Mouse (Mus musculus) midbrain, postnatal 0 days (tissue): ENCODE measurements around the gene Il11ra1. TPM values are rescaled to one million over a fixed set of nuclear protein-coding genes. Genes with fewer than 3 reads are reported as not detected.
A peak's percentile ranks its signal among the peaks of the same experiment; 100 is the strongest.

Source experiments
- ATAC-seq: fragments of 200-750 bp; cut with Nextera tagmentation; 2 replicates; pipeline ENCODE4 v1.8.0; 2017; ENCODE audit warnings: moderate number of reproducible peaks, mild to moderate bottlenecking, moderate TSS enrichment, moderate library complexity; ENCODE audit not compliant: low FRiP score
- DNase-seq: peaks from one replicate; pipeline ENCODE4 v3.0.0-alpha.2; 2015; ENCODE audit warnings: low spot score
- H3K27ac ChIP-seq: fragments of 300-500 bp; sonication (generic); 2 replicates; pipeline ENCODE4 v1.5.1; 2014; ENCODE audit warnings: low read depth, mild to moderate bottlenecking, low read length, mixed read lengths
- H3K27me3 ChIP-seq: fragments of 300-500 bp; sonication (generic); 2 replicates; pipeline ENCODE4 v1.6.1; 2014; ENCODE audit warnings: low read length, control low read depth, mixed read lengths; ENCODE audit not compliant: insufficient read depth
- H3K36me3 ChIP-seq: fragments of 300-500 bp; sonication (generic); 2 replicates; pipeline ENCODE4 v1.6.1; 2014; ENCODE audit warnings: low read length, control low read depth, mixed read lengths; ENCODE audit not compliant: insufficient read depth
- H3K4me1 ChIP-seq: fragments of 300-500 bp; sonication (generic); 2 replicates; pipeline ENCODE4 v1.6.1; 2014; ENCODE audit warnings: mild to moderate bottlenecking, control low read depth, antibody characterized with exemption, low read length, mixed read lengths; ENCODE audit not compliant: insufficient read depth
- H3K4me2 ChIP-seq: fragments of 300-500 bp; sonication (generic); 2 replicates; pipeline ENCODE4 v1.6.1; 2014; ENCODE audit warnings: low read depth, mild to moderate bottlenecking, low read length, mixed read lengths; ENCODE audit not compliant: poor library complexity, severe bottlenecking
- H3K4me3 ChIP-seq: fragments of 300-500 bp; sonication (generic); 2 replicates; pipeline ENCODE4 v1.5.1; 2014; ENCODE audit warnings: low read depth, mild to moderate bottlenecking, low read length, moderate library complexity
- H3K9ac ChIP-seq: fragments of 300-500 bp; sonication (generic); replicated peaks from 2 replicates; pipeline ENCODE4 v1.6.1; 2014; ENCODE audit warnings: mild to moderate bottlenecking, low read length, moderate library complexity, mixed read lengths; ENCODE audit not compliant: poor library complexity, severe bottlenecking
- H3K9me3 ChIP-seq: fragments of 300-500 bp; sonication (generic); 2 replicates; pipeline ENCODE4 v1.6.1; 2016; ENCODE audit warnings: low read length, control low read depth
- CTCF ChIP-seq: IDR thresholded peaks from 2 replicates; pipeline ENCODE4 v1.5.1; 2016; ENCODE audit warnings: antibody characterized with exemption, mild to moderate bottlenecking
- WGBS: fragments of 180-500 bp; shearing (Covaris S2); extraction: QIAGEN DNeasy Blood & Tissue Kit; methylation state at CpG from one replicate; pipeline ENCODE4 v1.1.7; 2014; 5-methylcytosine and 5-hydroxymethylcytosine counted together
- polyA plus RNA-seq: library from polyadenylated mRNA; unstranded; fragments of >200 nt; fragmentation: Nextera tagmentation; extraction: Ambion mirVana; gene quantifications from 2 replicates; pipeline ENCODE4 v1.2.1, GENCODE M21; 2015
- total RNA-seq: library from RNA; depleted of rRNA; stranded (reverse); fragments of >200 nt; gene quantifications from 2 replicates; pipeline ENCODE4 v1.2.3, GENCODE M21; 2014

Il11ra1 gene
- total and polyA plus RNA-seq, 2 experiments from 2014 or later, result 26.5 to 28.8 TPM

GRCm38 (mm10) chr4:41757321-41757720, 57.5 kb downstream of the Il11ra1 start:
- no peak for TF ChIP-seq CTCF
- Histone ChIP-seq H3K9ac (no peak overlapping the region), H3K27ac (no peak overlapping the region), H3K9me3 (no peaks in the 10 kb centered on the region), H3K27me3 (no peaks in the 10 kb centered on the region), H3K4me1 (no peaks in the 10 kb centered on the region; the same call in 1 of the 2 replicates), H3K4me2 (no peak overlapping the region), H3K4me3 (no peak overlapping the region), H3K36me3 (0 out of 2 replicates have a peak, but pooled peaks cover 4% of the 10 kb centered on the region)
- DNase-seq (no peak), ATAC-seq (no peak)
- 91% methylated on average over 13 of the region's 13 CpGs for WGBS

DNA sequence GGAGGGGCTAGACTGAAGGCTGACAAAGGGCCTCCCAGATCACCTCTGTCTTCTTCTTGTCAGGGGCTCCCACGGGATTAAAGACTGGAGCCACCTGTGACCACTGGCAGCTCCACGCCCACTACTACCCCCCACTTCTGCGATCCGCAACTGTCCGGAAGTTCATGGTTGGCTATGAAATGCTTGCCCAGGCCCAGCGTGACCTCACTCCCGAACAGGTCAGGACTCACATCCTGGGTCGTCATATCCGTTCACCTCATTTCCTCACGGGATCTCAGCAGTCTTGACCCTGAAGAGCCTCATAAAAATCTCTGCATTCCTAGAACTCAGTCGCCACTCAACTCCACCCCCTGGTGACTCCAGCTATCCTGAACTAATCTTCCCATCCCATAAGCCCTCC, 58.2 kb downstream of the Il11ra1 start:
- DNase-seq (no peak), ATAC-seq (no peak)
- no peak for TF ChIP-seq CTCF
- 81% methylated on average over 11 of the region's 11 CpGs for WGBS
- 0 out of 2 replicates have a peak, but pooled peaks cover 4% of the 10 kb centered on the region for H3K36me3 ChIP-seq
- H3K27ac ChIP-seq, result no peak overlapping the region
- no peak overlapping the region for H3K4me3 ChIP-seq
- no peaks in the 10 kb centered on the region for H3K27me3 ChIP-seq
- H3K4me2 ChIP-seq, result no peak overlapping the region
- H3K4me1 ChIP-seq, result no peaks in the 10 kb centered on the region; the same call in 1 of the 2 replicates
- no peak overlapping the region for H3K9ac ChIP-seq
- no peaks in the 10 kb centered on the region for H3K9me3 ChIP-seq

DNA sequence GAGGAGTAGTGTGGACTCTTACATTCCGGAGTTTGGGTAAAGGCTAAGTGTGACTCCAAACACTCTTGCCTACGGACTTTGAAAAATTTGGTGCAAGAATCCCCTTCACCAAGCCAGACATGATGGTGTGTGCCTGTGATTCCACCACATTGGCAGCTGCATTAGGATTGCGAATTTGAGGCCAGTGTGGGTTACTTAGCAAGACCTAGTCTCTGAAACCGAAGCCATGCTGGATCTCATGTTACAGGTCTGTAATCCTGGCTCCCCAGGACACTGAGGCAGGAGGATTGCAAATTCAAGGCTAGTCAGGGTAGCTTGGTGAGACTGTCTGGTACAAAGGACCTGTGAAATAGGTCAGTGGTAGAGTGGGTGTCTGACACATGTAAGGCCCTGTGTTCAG, 58.9 kb downstream of the Il11ra1 start:
- Histone ChIP-seq H3K4me3 (no peak overlapping the region), H3K9ac (no peak overlapping the region; the same call in 1 of the 2 replicates), H3K9me3 (no peaks in the 10 kb centered on the region), H3K27ac (no peak overlapping the region), H3K27me3 (no peaks in the 10 kb centered on the region), H3K36me3 (0 out of 2 replicates have a peak, but pooled peaks cover 4% of the 10 kb centered on the region), H3K4me2 (no peak overlapping the region), H3K4me1 (no peaks in the 10 kb centered on the region; the same call in 1 of the 2 replicates)
- ATAC-seq (no peak), DNase-seq (no peak)
- no peak for TF ChIP-seq CTCF
- WGBS, result 94% methylated on average over 4 of the region's 4 CpGs

- WGBS, result 82% methylated on average over 9 of the region's 9 CpGs
- 0 out of 2 replicates have a peak, but pooled peaks cover 4% of the 10 kb centered on the region for H3K36me3 ChIP-seq
- DNase-seq, result peak; percentile 51
- ATAC-seq, result no peak
- H3K9me3 ChIP-seq, result no peaks in the 10 kb centered on the region
- no peak overlapping the region for H3K4me2 ChIP-seq
- H3K4me1 ChIP-seq, result no peaks in the 10 kb centered on the region; the same call in 1 of the 2 replicates
- TF ChIP-seq CTCF, result no peak
- H3K27me3 ChIP-seq, result no peaks in the 10 kb centered on the region
- H3K27ac ChIP-seq, result no peak overlapping the region
- H3K4me3 ChIP-seq, result no peak overlapping the region
- no peak overlapping the region for H3K9ac ChIP-seq
Observed at GRCm38 (mm10) chr4:41759206-41759605, 59.4 kb downstream of the Il11ra1 start.

DNA sequence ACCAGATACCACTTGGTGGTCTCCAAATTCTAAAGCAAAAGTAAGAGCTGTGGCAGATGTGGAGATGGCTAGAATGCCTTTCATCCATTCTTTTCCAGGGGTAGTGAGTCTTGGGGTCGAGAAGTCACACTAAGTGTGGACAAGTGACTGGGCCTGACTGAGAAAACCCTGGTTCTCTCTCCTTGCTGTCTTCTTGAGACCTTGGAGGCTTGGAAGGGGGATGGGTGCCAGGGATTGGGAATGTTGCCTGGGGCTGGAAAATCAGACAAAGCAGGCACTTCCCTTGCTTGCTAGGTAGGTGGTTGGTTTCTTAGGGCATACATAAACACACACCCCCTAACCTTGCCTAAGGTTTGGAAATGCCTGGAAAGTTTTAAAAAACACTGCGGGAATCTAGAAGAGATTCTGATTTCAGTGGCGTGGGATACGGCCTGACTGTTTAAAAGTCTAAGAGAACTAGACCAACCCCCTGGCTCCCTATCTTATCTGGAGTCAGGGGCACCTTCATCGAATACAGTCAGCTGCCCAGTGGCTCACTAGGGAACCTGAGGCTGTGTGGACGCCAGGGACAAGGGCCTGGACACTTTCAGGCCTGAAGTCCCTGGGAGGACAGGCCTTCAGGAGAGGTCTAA, 60.0 kb downstream of the Il11ra1 start:
- Histone ChIP-seq H3K27ac (peak overlapping the region; percentile 43; the same call in 1 of the 2 replicates), H3K4me1 (no peaks in the 10 kb centered on the region; the same call in 1 of the 2 replicates), H3K36me3 (0 out of 2 replicates have a peak, but pooled peaks cover 4% of the 10 kb centered on the region), H3K4me3 (peak overlapping the region; percentile 30), H3K9me3 (no peaks in the 10 kb centered on the region), H3K4me2 (peak overlapping the region; percentile 43), H3K27me3 (no peaks in the 10 kb centered on the region), H3K9ac (0 out of 2 replicates have a peak overlapping the region, but pooled peaks have one; percentile 36)
- 43% methylated on average over 6 of the region's 6 CpGs for WGBS
- no peak for TF ChIP-seq CTCF
- ATAC-seq (no peak), DNase-seq (no peak)

- TF ChIP-seq CTCF, result peak; percentile 28
- peak overlapping the region; percentile 43 for H3K4me2 ChIP-seq
- H3K9ac ChIP-seq, result peak overlapping the region; percentile 36; the same call in 1 of the 2 replicates
- no peaks in the 10 kb centered on the region; the same call in 1 of the 2 replicates for H3K4me1 ChIP-seq
- ATAC-seq, result peak; percentile 62
- H3K36me3 ChIP-seq, result 0 out of 2 replicates have a peak, but pooled peaks cover 4% of the 10 kb centered on the region
- peak; percentile 86 for DNase-seq
- WGBS, result 4% methylated on average over 15 of the region's 15 CpGs
- peak overlapping the region; percentile 30 for H3K4me3 ChIP-seq
- peak overlapping the region; percentile 43; the same call in 1 of the 2 replicates for H3K27ac ChIP-seq
- no peaks in the 10 kb centered on the region for H3K9me3 ChIP-seq
- no peaks in the 10 kb centered on the region for H3K27me3 ChIP-seq
Observed at GRCm38 (mm10) chr4:41760288-41760721, 60.5 kb downstream of the Il11ra1 start.
